Mouse (Mus musculus): ENCODE data around the gene Ivl. TPM values are rescaled to one million over a fixed set of nuclear protein-coding genes. Genes with fewer than 3 reads are reported as not detected.

The Ivl gene
- polyA plus RNA-seq, 1 experiment = not detected

DNA sequence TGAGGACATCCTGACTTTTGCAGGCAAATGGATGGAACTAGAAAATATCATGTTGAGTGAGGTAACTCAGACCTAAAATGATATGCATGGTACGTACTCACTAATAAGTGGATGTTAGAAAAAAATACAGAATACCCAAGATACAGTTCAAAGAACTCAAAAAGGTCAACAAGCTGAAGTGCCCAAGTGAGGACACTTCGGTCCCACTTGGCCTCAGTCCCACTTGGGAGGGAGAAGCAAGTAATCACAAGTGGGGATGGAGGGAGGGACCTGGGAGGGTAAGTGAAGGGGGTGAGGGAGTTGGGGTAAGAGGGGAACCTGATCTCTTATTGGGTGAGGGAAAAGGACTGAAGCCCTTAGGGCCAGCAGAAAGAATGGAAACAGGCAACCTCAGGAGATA is 4.8 kb downstream of the Ivl start:
- Histone ChIP-seq H3K4me1 (ENCODE audit: control insufficient read depth, insufficient read depth, low read length) (no peaks in the 10 kb centered on the region), H3K27me3 (ENCODE audit: control insufficient read depth, insufficient read depth, low read length) (no peaks in the 10 kb centered on the region), H3K4me3 (replicated peaks; ENCODE audit: insufficient read depth, low read depth, low read length) (no peak overlapping the region), H3K27ac (ENCODE audit: insufficient read depth, low read length) (no peak overlapping the region)
- 87% methylated on average over 2 of the region's 2 CpGs for WGBS
- DNase-seq = no peak
- no peak for TF ChIP-seq CTCF (IDR thresholded peaks at IDR 0.05; ENCODE audit: borderline replicate concordance, insufficient read depth, low read depth, low read length)
- TF ChIP-seq POLR2A (IDR thresholded peaks at IDR 0.05; ENCODE audit: borderline replicate concordance, insufficient read depth, low read length) = no peak

DNA sequence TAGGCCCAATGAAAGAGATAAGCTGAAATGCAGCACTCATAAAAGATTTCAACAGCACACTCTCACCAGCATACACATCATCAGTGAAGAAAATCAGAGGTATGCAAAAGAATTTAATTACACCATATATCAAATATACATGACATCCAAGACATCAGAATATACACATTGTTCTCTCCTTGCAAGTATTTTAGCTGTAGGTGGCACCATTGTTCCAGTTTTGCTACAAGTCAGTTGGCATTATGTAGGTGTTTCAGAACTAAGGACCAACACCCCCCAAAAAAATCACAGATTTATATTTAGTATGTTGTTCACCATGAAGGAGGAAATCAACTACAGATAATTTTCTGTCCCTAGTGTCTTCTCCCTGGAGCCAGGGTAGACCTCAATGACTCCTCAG is 8.1 kb downstream of the Ivl start:
- H3K4me1 ChIP-seq (ENCODE audit: control insufficient read depth, insufficient read depth, low read length) = no peaks in the 10 kb centered on the region
- H3K27me3 ChIP-seq (ENCODE audit: control insufficient read depth, insufficient read depth, low read length) = no peaks in the 10 kb centered on the region
- no peak for DNase-seq
- H3K4me3 ChIP-seq (replicated peaks; ENCODE audit: insufficient read depth, low read depth, low read length) = no peak overlapping the region
- H3K27ac ChIP-seq (ENCODE audit: insufficient read depth, low read length) = no peak overlapping the region
- no peak for TF ChIP-seq POLR2A (IDR thresholded peaks at IDR 0.05; ENCODE audit: borderline replicate concordance, insufficient read depth, low read length)
- TF ChIP-seq CTCF (IDR thresholded peaks at IDR 0.05; ENCODE audit: borderline replicate concordance, insufficient read depth, low read depth, low read length) = no peak

DNA sequence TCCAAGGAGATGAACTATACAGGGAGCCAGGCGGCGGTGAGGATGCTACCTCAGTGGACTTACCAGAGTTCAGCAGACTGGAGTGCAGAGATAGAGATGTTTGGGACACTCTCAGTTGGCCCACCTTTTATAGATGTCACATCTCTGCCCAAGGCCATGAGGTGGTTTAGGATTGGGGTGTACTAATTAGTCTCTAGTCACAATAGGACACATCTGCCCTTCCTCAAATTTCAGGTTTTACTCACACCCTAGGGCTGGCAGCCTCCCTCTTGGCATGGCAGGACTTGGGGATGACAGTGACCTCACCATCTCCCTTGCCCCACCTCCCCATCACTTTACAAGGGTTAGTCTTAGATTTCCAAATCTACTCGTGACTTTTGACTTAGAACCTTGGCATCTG is 39.1 kb downstream of the Ivl start, which contains the start of gene 2310046K23Rik:
Gene 2310046K23Rik (minus strand): TSS at position 101 of the 400 bp plus-strand sequence.
- no peak for DNase-seq

More for the DNA sequence above, 39.1 kb downstream of the Ivl start, which contains the start of gene 2310046K23Rik:
- no peak within 1 kb of the TSS for H3K27ac ChIP-seq (ENCODE audit: insufficient read depth, low read length)
- no peaks in the 10 kb centered on the region for H3K4me1 ChIP-seq (ENCODE audit: control insufficient read depth, insufficient read depth, low read length)
- no peak for TF ChIP-seq POLR2A (IDR thresholded peaks at IDR 0.05; ENCODE audit: borderline replicate concordance, insufficient read depth, low read length)
- TF ChIP-seq CTCF (IDR thresholded peaks at IDR 0.05; ENCODE audit: borderline replicate concordance, insufficient read depth, low read depth, low read length) = no peak
- no peaks in the 10 kb centered on the region for H3K27me3 ChIP-seq (ENCODE audit: control insufficient read depth, insufficient read depth, low read length)
- no peak within 1 kb of the TSS for H3K4me3 ChIP-seq (replicated peaks; ENCODE audit: insufficient read depth, low read depth, low read length)
- WGBS = 84% methylated on average over 3 of the region's 3 CpGs

Other genes with a start within 250 kb of the Ivl start
- gene Sprr2d, start 234.6 kb downstream of the Ivl start, polyA plus RNA-seq (2012; rRNA removed) = not detected in 2 replicates
- not detected in 2 replicates for gene Sprr2e, start 221.6 kb downstream of the Ivl start, polyA plus RNA-seq (2012; rRNA removed)
- gene Sprr2f, start 208.5 kb downstream of the Ivl start, polyA plus RNA-seq (2012; rRNA removed) = not detected in 2 replicates
- not detected in 2 replicates for gene Sprr2h, start 188.1 kb downstream of the Ivl start, polyA plus RNA-seq (2012; rRNA removed)
- not detected in 2 replicates for gene Sprr2i, start 165.7 kb downstream of the Ivl start, polyA plus RNA-seq (2012; rRNA removed)
- not detected in 2 replicates for gene Sprr2j-ps, start 155.7 kb downstream of the Ivl start, polyA plus RNA-seq (2012; rRNA removed)
- 9.8 and 9.9 TPM in 2 replicates for gene Gm9774, start 144.3 kb downstream of the Ivl start, polyA plus RNA-seq (2012; rRNA removed)
- gene Sprr2k, start 141.2 kb downstream of the Ivl start, polyA plus RNA-seq (2012; rRNA removed) = not detected in 2 replicates
- not detected in 2 replicates for gene Sprr1b, start 134.9 kb downstream of the Ivl start, polyA plus RNA-seq (2012; rRNA removed)
- gene Sprr3, start 115.0 kb downstream of the Ivl start, polyA plus RNA-seq (2012; rRNA removed) = not detected in 2 replicates
- 0.70 and 0.95 TPM in 2 replicates for gene Sprr1a, start 87.8 kb downstream of the Ivl start, polyA plus RNA-seq (2012; rRNA removed)
- gene Sprr4, start 73.2 kb downstream of the Ivl start, polyA plus RNA-seq (2012; rRNA removed) = not detected in 2 replicates
- gene 2310046K23Rik, start 39.2 kb downstream of the Ivl start, polyA plus RNA-seq (2012; rRNA removed) = not detected in 2 replicates
- gene Smcp, start 15.3 kb upstream of the Ivl start, polyA plus RNA-seq (2012; rRNA removed) = not detected in 2 replicates
- not detected in 2 replicates for gene 2210017I01Rik, start 33.8 kb upstream of the Ivl start, polyA plus RNA-seq (2012; rRNA removed)
- not detected in 2 replicates for gene Lce6a, start 47.9 kb upstream of the Ivl start, polyA plus RNA-seq (2012; rRNA removed)
- gene Lce1a1, start 74.6 kb upstream of the Ivl start, polyA plus RNA-seq (2012; rRNA removed) = not detected in 2 replicates
- gene Lce1b, start 83.2 kb upstream of the Ivl start, polyA plus RNA-seq (2012; rRNA removed) = not detected in 2 replicates
- not detected in 2 replicates for gene Lce1a2, start 96.6 kb upstream of the Ivl start, polyA plus RNA-seq (2012; rRNA removed)
- not detected in 2 replicates for gene Lce1c, start 105.5 kb upstream of the Ivl start, polyA plus RNA-seq (2012; rRNA removed)
- gene Lce1d, start 113.5 kb upstream of the Ivl start, polyA plus RNA-seq (2012; rRNA removed) = not detected in 2 replicates
- not detected in 2 replicates for gene Lce1e, start 135.3 kb upstream of the Ivl start, polyA plus RNA-seq (2012; rRNA removed)
- not detected in 2 replicates for gene Lce1f, start 146.6 kb upstream of the Ivl start, polyA plus RNA-seq (2012; rRNA removed)
- gene Gm38119, start 165.4 kb upstream of the Ivl start, polyA plus RNA-seq (2012; rRNA removed) = not detected in 2 replicates
- not detected in 2 replicates for gene Lce1g, start 178.6 kb upstream of the Ivl start, polyA plus RNA-seq (2012; rRNA removed)
- not detected in 2 replicates for gene Lce1h, start 191.3 kb upstream of the Ivl start, polyA plus RNA-seq (2012; rRNA removed)
- gene Lce1i, start 205.2 kb upstream of the Ivl start, polyA plus RNA-seq (2012; rRNA removed) = not detected in 2 replicates
- gene Lce1j, start 216.8 kb upstream of the Ivl start, polyA plus RNA-seq (2012; rRNA removed) = not detected in 2 replicates
- not detected in 2 replicates for gene Lce1k, start 234.2 kb upstream of the Ivl start, polyA plus RNA-seq (2012; rRNA removed)